Mouse (Mus musculus) limb, embryonic 10.5 days (tissue): Measurements from ENCODE around the gene Pts. TPM values are rescaled to one million over a fixed set of nuclear protein-coding genes. Genes with fewer than 3 reads are reported as not detected.

Experiments used
- DNase-seq: peaks from one replicate; pipeline ENCODE4 v3.0.0-alpha.2; 2017; ENCODE audit warnings: low spot score
- H3K27ac ChIP-seq: fragments of 300-500 bp; sonication (generic); 2 replicates; pipeline ENCODE4 v1.5.1; 2016; ENCODE audit warnings: mild to moderate bottlenecking
- H3K27me3 ChIP-seq: fragments of 300-500 bp; sonication (generic); 2 replicates; pipeline ENCODE4 v1.6.1; 2016; ENCODE audit warnings: low read depth, mild to moderate bottlenecking; ENCODE audit not compliant: poor library complexity, severe bottlenecking
- H3K36me3 ChIP-seq: fragments of 300-500 bp; sonication (generic); 2 replicates; pipeline ENCODE4 v1.6.1; 2016; ENCODE audit warnings: mild to moderate bottlenecking, moderate library complexity
- H3K4me1 ChIP-seq: fragments of 300-500 bp; sonication (generic); 2 replicates; pipeline ENCODE4 v1.6.1; 2016
- H3K4me3 ChIP-seq: fragments of 300-500 bp; sonication (generic); 2 replicates; pipeline ENCODE4 v1.5.1; 2016; ENCODE audit warnings: mild to moderate bottlenecking, moderate library complexity
- H3K9me3 ChIP-seq: fragments of 300-500 bp; sonication (generic); replicated peaks from 2 replicates; pipeline ENCODE4 v1.6.1; 2016; ENCODE audit warnings: mild to moderate bottlenecking
- WGBS: fragments of 180-500 bp; shearing (Covaris S2); methylation state at CpG from one replicate; pipeline ENCODE4 v1.1.7; 2016; 5-methylcytosine and 5-hydroxymethylcytosine counted together
- polyA plus RNA-seq: library from polyadenylated mRNA; unstranded; fragments of >200 nt; fragmentation: Nextera tagmentation; extraction: Ambion mirVana; gene quantifications from 2 replicates; pipeline ENCODE4 v1.2.1, GENCODE M21; 2016

Pts gene
- 53.4 and 59.2 TPM in 2 replicates for polyA plus RNA-seq

DNA sequence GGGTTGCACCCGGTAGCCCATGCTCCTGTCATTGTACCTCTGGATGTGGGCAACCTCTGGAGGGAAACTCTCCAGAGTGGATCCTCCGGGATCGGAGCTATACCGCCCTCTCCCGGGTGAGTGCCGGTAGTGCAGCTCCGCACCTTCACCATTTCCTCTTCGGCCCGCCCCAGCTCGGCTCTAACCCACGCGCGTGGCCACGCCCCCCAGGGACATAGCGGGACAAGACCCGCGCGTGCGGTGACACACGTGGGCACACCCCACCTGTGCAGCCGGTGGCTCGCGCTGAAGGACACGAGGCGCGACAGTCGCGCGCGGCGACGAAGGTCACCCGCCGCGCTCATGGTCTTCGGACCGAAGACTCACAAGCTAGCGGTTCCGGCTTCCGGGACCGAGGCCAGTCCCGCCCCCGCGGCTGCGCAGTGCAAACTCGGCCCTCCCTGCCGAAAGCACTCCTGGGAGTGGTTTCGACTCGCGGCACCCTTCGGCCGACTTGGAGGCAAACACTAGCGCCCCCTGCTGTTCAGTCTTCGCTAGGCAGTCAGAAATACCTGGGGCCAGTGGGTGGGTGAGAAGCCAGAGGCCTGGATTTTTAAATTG is at the start of gene Pts:
TSS of gene Pts (minus strand) at position 432 of the 600 bp plus-strand sequence.
- 0 out of 2 replicates have a peak, but pooled peaks cover 6% of the 10 kb centered on the region for H3K36me3 ChIP-seq
- H3K27me3 ChIP-seq: no peaks in the 10 kb centered on the region
- DNase-seq: peak; percentile 99
- no peaks in the 10 kb centered on the region for H3K9me3 ChIP-seq
- peaks cover 14% of the 10 kb centered on the region for H3K4me1 ChIP-seq
- WGBS: under 1% methylated on average over 54 of the region's 54 CpGs
- H3K27ac ChIP-seq: peak within 1 kb of the TSS; percentile 92
- peak within 1 kb of the TSS; percentile 89 for H3K4me3 ChIP-seq

DNA sequence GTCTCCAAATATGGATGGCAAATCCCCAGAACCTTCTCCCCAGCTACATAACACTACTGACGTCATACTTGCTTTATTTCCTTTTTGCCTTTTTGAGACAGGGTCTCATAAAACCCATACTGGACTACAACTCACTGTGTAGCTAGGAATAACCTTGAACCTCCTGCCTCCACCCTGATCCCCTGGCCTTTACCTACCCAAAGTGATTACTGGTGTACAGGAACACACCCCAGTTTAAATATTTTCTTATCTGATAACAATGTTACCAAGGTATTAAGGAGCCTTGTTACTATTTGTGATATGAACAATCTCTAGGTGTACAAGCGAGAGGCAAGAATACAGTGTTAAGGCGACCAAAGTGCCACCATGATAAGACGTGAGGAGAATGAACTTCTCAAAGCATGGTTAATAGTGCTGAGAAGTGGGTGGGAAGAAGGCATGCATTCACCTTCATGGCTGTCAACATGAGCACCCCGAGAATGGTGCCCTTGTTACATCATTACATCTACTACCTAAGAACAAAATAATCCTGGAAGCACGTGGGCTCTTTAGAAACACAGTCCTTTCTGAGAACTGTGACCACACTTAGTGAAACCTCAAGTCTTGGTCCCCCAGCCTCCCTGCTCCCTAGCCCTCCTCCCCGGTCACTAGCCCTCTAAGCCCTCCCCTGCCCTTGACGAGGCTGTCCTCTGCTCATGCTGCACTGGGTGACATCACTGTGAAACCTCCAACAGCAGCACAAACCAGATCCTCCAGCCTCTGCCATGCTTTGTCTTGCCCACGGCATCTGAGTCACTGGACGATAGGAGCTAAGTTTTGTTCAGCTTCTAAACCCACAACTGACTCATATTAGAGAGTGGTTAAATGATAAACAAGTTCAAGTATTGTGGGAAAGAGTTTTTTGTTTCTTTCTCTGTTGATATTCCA is 41.3 kb upstream of the Pts start:
- DNase-seq: no peak
- H3K9me3 ChIP-seq: no peaks in the 10 kb centered on the region
- no peaks in the 10 kb centered on the region for H3K27me3 ChIP-seq
- WGBS: 81% methylated on average over 10 of the region's 10 CpGs
- H3K36me3 ChIP-seq: no peaks in the 10 kb centered on the region
- peaks cover 10% of the 10 kb centered on the region; the same call in 1 of the 2 replicates for H3K4me1 ChIP-seq
- H3K27ac ChIP-seq: no peak overlapping the region
- H3K4me3 ChIP-seq: no peak overlapping the region

DNA sequence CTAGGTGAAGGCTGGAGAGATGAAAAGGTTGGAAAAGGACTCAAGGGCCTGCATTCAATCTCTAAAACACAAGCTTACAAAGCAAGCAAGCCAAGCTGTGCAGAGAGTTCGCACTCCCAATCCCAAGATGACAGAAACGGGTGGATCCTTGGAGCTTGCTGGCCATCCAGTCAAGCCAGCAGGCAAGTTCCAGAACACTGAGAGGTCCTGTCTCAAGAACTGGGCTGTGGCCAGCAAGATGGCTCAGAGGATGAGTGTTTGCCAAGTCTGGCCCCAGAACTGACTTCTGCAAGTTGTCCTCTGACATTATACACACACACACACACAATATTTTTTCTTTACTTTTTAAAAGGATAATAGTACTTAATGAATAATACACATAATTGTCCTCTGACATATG is 39.4 kb upstream of the Pts start:
- WGBS: 87% methylated on average over 2 of the region's 2 CpGs
- H3K4me1 ChIP-seq: no peaks in the 10 kb centered on the region
- no peaks in the 10 kb centered on the region for H3K27me3 ChIP-seq
- H3K4me3 ChIP-seq: no peak overlapping the region
- H3K36me3 ChIP-seq: no peaks in the 10 kb centered on the region
- no peak overlapping the region for H3K27ac ChIP-seq
- no peaks in the 10 kb centered on the region for H3K9me3 ChIP-seq
- DNase-seq: no peak

DNA sequence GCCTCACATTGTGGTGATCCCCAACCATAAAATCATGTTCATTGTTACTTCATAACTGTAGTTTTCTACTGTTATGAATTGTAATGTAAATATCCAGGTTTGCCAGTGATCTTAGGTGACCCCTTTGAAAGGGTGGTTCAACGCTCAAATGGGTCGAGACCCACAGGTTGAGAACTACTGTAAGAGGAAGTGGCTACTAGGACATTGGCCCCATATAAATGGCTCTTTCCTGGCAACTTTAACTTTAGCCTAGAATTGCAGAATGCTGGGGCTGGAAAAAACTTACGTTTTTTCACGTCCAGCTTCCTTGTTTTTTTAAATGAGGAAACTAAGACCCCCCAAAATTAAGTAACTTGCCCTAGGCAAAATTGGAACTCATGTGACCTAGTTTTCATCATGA is 38.8 kb upstream of the Pts start:
- H3K4me3 ChIP-seq: no peak overlapping the region
- no peaks in the 10 kb centered on the region for H3K36me3 ChIP-seq
- no peaks in the 10 kb centered on the region for H3K4me1 ChIP-seq
- no peak for DNase-seq
- WGBS: 92% methylated on average over 4 of the region's 4 CpGs
- H3K27me3 ChIP-seq: no peaks in the 10 kb centered on the region
- H3K9me3 ChIP-seq: no peaks in the 10 kb centered on the region
- H3K27ac ChIP-seq: no peak overlapping the region

DNA sequence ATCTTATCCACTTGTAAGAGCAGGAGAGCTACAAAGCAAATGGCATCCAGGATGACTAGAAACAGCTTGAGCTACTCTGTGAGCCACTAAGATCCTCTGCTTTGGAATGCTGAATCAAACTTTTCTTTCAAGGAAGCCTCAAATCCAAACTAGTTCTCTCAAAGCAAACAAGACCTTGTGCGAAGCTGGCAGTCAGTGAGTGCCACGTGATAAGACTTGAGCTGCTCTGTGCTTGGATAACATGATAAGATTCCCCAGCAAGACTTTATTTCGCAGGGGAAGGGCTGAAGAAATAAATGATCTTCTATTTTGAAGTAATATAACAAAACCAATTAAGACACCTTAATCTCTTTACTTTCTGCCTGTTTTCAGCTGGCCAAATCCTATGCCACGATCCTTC is 37.4 kb upstream of the Pts start:
- H3K4me1 ChIP-seq: no peaks in the 10 kb centered on the region
- no peak overlapping the region for H3K27ac ChIP-seq
- H3K4me3 ChIP-seq: no peak overlapping the region
- 85% methylated on average over 4 of the region's 4 CpGs for WGBS
- H3K9me3 ChIP-seq: no peaks in the 10 kb centered on the region
- no peaks in the 10 kb centered on the region for H3K36me3 ChIP-seq
- DNase-seq: no peak
- no peaks in the 10 kb centered on the region for H3K27me3 ChIP-seq

DNA sequence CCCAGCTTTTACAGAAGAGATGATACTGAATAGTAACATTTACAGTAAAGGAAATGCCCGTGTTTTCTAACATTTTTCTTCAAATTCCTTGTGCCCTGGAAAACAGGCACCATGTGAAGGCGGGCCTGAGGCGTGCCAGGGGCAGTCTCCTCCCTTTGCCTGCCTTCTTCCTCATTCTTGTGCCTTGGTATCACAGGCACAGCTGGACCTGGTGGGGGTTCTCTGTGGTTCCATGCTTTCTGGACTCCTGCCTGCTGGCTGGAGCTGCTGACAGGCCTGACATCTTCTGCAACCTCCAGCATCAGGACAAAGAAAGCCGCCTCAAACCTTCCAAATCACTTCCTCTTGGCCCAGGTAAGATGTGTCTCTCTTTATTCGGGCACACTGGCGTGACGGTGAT is 36.6 kb upstream of the Pts start:
- Histone ChIP-seq H3K4me1 (no peaks in the 10 kb centered on the region), H3K36me3 (no peaks in the 10 kb centered on the region), H3K4me3 (no peak overlapping the region), H3K27me3 (no peaks in the 10 kb centered on the region), H3K9me3 (no peaks in the 10 kb centered on the region), H3K27ac (no peak overlapping the region)
- 86% methylated on average over 7 of the region's 7 CpGs for WGBS
- no peak for DNase-seq

DNA sequence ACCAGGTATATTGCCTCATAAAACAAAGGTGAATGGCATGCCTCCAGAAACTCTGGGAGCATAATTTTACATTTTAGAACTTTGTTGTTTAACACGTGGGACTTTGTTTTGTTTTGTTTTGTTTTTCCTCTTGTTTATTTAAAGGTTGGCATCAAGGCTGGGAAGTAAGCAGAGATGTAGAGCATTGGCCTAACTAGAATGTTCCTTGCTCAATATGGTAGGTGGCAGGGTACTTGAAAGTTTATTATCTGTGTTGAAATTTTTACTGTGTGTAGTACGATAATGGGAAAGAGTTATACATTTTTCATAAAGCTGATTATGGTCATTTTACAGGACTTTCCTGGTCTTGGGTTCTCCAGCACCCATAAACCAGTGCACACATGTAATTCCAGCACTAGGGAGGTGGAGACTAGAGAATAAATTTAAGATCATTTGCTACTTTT is 33.4 kb upstream of the Pts start:
- Histone ChIP-seq H3K4me3 (no peak overlapping the region), H3K9me3 (no peaks in the 10 kb centered on the region), H3K27ac (no peak overlapping the region), H3K4me1 (no peaks in the 10 kb centered on the region), H3K27me3 (no peaks in the 10 kb centered on the region), H3K36me3 (no peaks in the 10 kb centered on the region)
- DNase-seq: no peak
- 87% methylated on average over 2 of the region's 2 CpGs for WGBS

DNA sequence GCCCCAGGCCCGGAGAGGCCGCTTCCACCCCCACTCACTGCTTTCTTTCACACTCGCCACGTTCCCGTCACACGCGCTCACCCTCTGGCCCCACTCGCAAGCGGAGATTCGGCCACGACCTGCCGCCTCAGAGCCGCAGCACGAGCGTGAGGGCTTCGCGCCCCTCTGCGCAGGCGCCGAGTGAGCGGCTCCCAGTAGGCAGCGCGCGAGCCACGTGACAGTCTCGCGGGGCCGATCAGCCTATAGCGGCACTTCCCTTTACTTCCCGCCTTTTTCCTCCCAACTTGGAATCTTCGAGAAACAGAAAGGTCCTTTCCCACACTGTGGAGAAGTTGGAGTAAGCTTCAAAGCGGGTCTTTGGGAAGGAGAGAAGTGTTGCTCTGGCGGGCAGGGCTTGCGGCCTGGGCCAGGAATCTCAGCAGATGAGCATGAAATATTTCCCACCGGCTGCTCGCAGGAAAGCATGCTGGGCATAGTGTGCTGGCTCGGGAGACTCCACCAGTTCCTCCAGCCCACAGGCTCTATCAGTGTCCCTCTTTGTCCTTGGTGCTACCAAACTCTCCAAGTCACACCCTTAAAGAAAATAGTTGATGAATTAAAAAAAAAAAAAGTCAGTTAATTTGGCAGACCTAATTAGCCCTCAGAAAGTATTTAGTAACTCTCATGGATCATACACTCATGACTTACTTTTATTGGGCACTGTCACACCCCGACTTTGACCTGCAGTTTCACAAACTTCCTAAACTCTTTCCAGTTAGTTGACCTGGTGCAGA is 32.8 kb upstream of the Pts start, which contains the start of gene Tex12:
TSS of gene Tex12 (minus strand) at position 181 of the 773 bp plus-strand sequence.
- H3K27me3 ChIP-seq: no peaks in the 10 kb centered on the region
- no peaks in the 10 kb centered on the region for H3K36me3 ChIP-seq
- no peaks in the 10 kb centered on the region for H3K9me3 ChIP-seq
- H3K27ac ChIP-seq: no peak within 1 kb of the TSS
- no peak within 1 kb of the TSS for H3K4me3 ChIP-seq
- H3K4me1 ChIP-seq: no peaks in the 10 kb centered on the region
- WGBS: 88% methylated on average over 38 of the region's 38 CpGs
- no peak for DNase-seq

DNA sequence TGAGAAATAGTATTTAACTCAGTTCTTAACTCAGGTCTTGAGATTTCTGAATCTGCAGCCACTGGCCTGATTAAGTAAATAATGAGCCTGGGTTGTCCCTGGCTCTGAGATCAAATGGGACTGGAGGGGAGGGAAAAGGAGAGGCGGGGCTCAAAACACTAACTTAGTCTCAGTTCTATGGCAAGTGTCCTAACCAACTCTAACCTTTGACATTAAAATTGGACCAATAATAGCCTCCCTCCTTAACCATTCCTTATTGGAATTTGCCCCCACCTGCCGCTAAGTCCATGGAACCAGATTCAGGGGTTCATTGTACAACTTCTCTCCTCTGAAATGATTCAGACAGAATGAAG is 26.5 kb upstream of the Pts start, which contains the start of gene Bco2:
TSS of gene Bco2 (minus strand) at position 88 of the 353 bp plus-strand sequence.
- WGBS: 27% methylated on average over 2 of the region's 2 CpGs
- no peaks in the 10 kb centered on the region for H3K36me3 ChIP-seq
- peak within 1 kb of the TSS; percentile 13 for H3K4me3 ChIP-seq
- no peaks in the 10 kb centered on the region for H3K4me1 ChIP-seq
- no peaks in the 10 kb centered on the region for H3K9me3 ChIP-seq
- H3K27me3 ChIP-seq: no peaks in the 10 kb centered on the region
- no peak for DNase-seq
- H3K27ac ChIP-seq: 0 out of 2 replicates have a peak within 1 kb of the TSS, but pooled peaks have one; percentile 50

DNA sequence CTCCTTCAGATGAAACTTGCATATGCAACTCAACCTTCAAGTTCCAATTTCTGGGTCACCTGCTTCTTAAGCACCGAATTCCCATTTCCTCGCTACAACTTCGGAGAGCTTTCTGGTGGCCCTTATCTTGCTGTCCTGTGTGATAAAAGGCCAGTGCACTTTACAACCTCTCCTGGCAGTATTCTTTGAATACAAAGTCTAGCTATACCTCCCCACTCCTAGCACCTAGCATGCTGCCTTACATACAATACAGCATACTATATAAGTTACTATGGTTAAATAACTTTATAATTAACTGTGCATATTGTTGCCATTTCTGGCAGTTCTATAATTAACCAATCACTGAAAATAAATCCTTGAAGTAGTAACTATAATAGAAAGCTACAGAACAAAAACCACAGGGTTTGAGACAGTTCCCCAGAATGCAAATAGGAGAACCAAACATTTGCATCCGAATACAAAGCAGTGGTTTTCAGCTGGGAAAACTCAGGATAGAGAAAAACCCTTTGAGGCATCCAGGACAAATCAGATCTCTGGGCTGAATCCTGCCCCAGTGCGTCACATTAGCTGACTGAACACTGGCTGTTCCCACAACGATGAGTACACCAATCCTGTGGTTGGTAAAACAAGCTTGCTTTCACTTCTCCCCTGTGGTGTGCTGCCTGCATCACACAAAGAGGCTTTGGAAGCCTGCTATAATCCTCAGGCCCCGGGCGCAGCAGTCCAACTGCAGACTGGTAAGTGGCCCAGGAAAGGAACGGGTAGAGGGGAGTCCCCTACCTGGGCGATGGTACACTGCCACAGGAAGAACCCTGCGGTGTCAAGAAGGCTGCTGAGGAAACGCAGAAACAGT is 25.9 kb upstream of the Pts start, which contains the start of gene Il18:
TSS of gene Il18 (plus strand) at position 587 of the 853 bp plus-strand sequence.
- 36% methylated on average over 12 of the region's 12 CpGs for WGBS

DNA sequence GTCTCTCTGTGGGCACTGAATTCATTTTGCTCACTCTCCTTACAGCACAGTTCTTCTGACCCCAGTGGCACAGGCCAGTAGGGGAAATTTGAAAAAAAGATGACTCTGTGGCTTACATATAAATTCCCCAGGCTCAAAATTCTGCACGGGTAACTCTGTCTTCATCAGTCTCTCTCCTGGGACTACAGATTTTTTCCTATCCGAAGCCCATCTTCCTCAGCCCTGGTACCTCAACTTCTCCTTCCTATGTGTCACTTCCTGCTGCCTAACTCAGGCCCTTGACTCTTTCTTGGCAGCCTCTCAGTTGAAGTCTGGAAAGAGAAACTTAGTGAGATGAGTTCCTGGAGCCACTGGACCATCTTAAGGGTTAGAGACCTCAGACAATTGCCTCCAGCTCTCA is 25.0 kb upstream of the Pts start:
- no peak overlapping the region for H3K4me3 ChIP-seq
- H3K27ac ChIP-seq: no peak overlapping the region
- H3K4me1 ChIP-seq: no peaks in the 10 kb centered on the region
- H3K9me3 ChIP-seq: no peaks in the 10 kb centered on the region
- no peaks in the 10 kb centered on the region for H3K36me3 ChIP-seq
- H3K27me3 ChIP-seq: no peaks in the 10 kb centered on the region
- no peak for DNase-seq
- 85% methylated on average over 2 of the region's 2 CpGs for WGBS

More for the DNA sequence above, 25.9 kb upstream of the Pts start, which contains the start of gene Il18:
- Histone ChIP-seq H3K4me1 (no peaks in the 10 kb centered on the region), H3K4me3 (peak within 1 kb of the TSS; percentile 13), H3K36me3 (no peaks in the 10 kb centered on the region), H3K9me3 (no peaks in the 10 kb centered on the region), H3K27ac (0 out of 2 replicates have a peak within 1 kb of the TSS, but pooled peaks have one; percentile 50), H3K27me3 (no peaks in the 10 kb centered on the region)
- no peak for DNase-seq

DNA sequence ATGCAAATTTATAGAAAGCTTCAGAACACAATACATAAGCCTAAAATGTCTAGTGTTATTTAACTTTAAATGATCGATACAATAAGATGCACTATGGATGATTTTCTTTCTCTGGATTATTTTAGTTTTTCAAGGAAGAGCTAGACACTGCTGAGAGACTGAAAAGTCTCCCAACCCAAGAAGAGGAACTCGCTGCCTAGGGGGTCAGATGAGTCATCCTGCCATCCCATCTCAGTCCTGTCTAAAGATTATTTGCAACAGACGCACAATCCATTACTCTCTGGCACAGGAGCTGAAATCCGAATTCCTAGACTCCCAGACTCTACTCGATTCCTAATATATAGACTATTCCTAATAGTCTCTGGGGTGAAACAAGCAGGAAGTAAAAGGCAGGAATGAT is 23.7 kb upstream of the Pts start:
- Histone ChIP-seq H3K36me3 (no peaks in the 10 kb centered on the region), H3K27me3 (no peaks in the 10 kb centered on the region), H3K9me3 (no peaks in the 10 kb centered on the region), H3K27ac (no peak overlapping the region), H3K4me3 (no peak overlapping the region), H3K4me1 (no peaks in the 10 kb centered on the region)
- no peak for DNase-seq
- 82% methylated on average over 5 of the region's 5 CpGs for WGBS
